Comparison of ENCODE assay signal across 16 mouse cellular contexts in genomic region chr12:31294526-31294925, GRCm38 (mm10). TPM values are rescaled to one million over a fixed set of nuclear protein-coding genes. Genes with fewer than 3 reads are reported as not detected.
DNase-seq lines count a peak whose midpoint lies in the region; ATAC-seq and TF ChIP-seq lines count a peak whose summit lies in the region.
"Had no signal": no experiment of that assay in that cellular context is flagged by ENCODE, and none has a peak within 500 bp of the region (broad histone marks: within the 10 kb centered on the region; RNA-seq: fewer than 3 reads in every experiment).

No protein-coding gene starts in this region.

- no peak overlapping the region for H3K4me3 ChIP-seq in embryonic facial prominence, embryonic 15.5 days (replicated peaks)
- H3K4me3 ChIP-seq in embryonic facial prominence, embryonic 10.5 days = no peak overlapping the region
- no peak overlapping the region for H3K4me3 ChIP-seq in liver, embryonic 14.5 days (ENCODE audit: insufficient read depth in 1 of 2, low read depth in 2 of 2, low read length in 2 of 2)
- no peak overlapping the region for H3K4me3 ChIP-seq in stomach, postnatal 0 days (ENCODE audit: low read depth, low read length)
- H3K4me3 ChIP-seq: erythroblast, embryonic 14.5 days; layer of hippocampus, adult 2 months; neural tube, embryonic 12.5 days had no signal

- DNase-seq in embryonic facial prominence, embryonic 10.5 days (ENCODE audit: low spot score) = no peak
- DNase-seq in retina, postnatal 1 day = peak; percentile 19
- no peak for DNase-seq in retina, embryonic 14.5 days (ENCODE audit: low spot score)
- DNase-seq in liver, embryonic 14.5 days (ENCODE audit: low read depth in 3 of 3, low spot score in 3 of 3) = no peak
- peak; percentile 74 for DNase-seq in stomach, postnatal 0 days (ENCODE audit: low spot score)
- no peak for DNase-seq in left cerebral cortex, adult 18-20 months (ENCODE audit: low spot score in 2 of 2)
- no peak for DNase-seq in left cerebral cortex, postnatal 25 days (ENCODE audit: low spot score in 2 of 2)
- DNase-seq: cerebellum, adult 9-11 months; gastrocnemius, postnatal 14 days had no signal

- peak; percentile 12; the same call in 1 of the 2 replicates for ATAC-seq in embryonic facial prominence, embryonic 15.5 days (ENCODE audit: insufficient number of reproducible peaks, low FRiP score, low TSS enrichment, low read depth)
- peak; percentile 45; the same call in 1 of the 2 replicates for ATAC-seq in liver, embryonic 14.5 days (ENCODE audit: insufficient read depth)
- ATAC-seq in stomach, postnatal 0 days (ENCODE audit: low FRiP score, low TSS enrichment) = peak; percentile 93

- H3K4me1 ChIP-seq in embryonic facial prominence, embryonic 15.5 days = peaks cover 30% of the 10 kb centered on the region
- peaks cover 30% of the 10 kb centered on the region for H3K4me1 ChIP-seq in embryonic facial prominence, embryonic 10.5 days
- H3K4me1 ChIP-seq in liver, embryonic 14.5 days (replicated peaks; ENCODE audit: control insufficient read depth in 2 of 2, insufficient read depth in 2 of 2, low read length in 1 of 2) = peaks cover 0 to 2% of the 10 kb centered on the region in 2 experiments; a peak in 1 of 4 replicates
- peaks cover 9% of the 10 kb centered on the region for H3K4me1 ChIP-seq in stomach, postnatal 0 days (replicated peaks; ENCODE audit: control insufficient read depth, insufficient read depth)
- H3K4me1 ChIP-seq: neural tube, embryonic 12.5 days had no signal

- no peaks in the 10 kb centered on the region for H3K9me3 ChIP-seq in embryonic facial prominence, embryonic 15.5 days (replicated peaks)
- H3K9me3 ChIP-seq in embryonic facial prominence, embryonic 10.5 days = no peaks in the 10 kb centered on the region
- H3K9me3 ChIP-seq in liver, embryonic 14.5 days (ENCODE audit: control insufficient read depth, low read length) = no peaks in the 10 kb centered on the region
- no peaks in the 10 kb centered on the region for H3K9me3 ChIP-seq in stomach, postnatal 0 days (ENCODE audit: control insufficient read depth, low read length)
- H3K9me3 ChIP-seq: neural tube, embryonic 12.5 days had no signal

- H3K27me3 ChIP-seq in embryonic facial prominence, embryonic 15.5 days = no peaks in the 10 kb centered on the region
- H3K27me3 ChIP-seq in embryonic facial prominence, embryonic 10.5 days (replicated peaks; ENCODE audit: low read depth, poor library complexity, severe bottlenecking) = no peaks in the 10 kb centered on the region
- no peaks in the 10 kb centered on the region for H3K27me3 ChIP-seq in liver, embryonic 14.5 days (ENCODE audit: control insufficient read depth, insufficient read depth, low read length)
- H3K27me3 ChIP-seq in stomach, postnatal 0 days (ENCODE audit: control insufficient read depth, insufficient read depth, low read length) = no peaks in the 10 kb centered on the region
- H3K27me3 ChIP-seq: neural tube, embryonic 12.5 days had no signal

- WGBS in embryonic facial prominence, embryonic 15.5 days = 38% methylated on average over 10 of the region's 10 CpGs
- WGBS in embryonic facial prominence, embryonic 10.5 days = 69% methylated on average over 10 of the region's 10 CpGs
- 58% methylated on average over 10 of the region's 10 CpGs for WGBS in liver, embryonic 14.5 days (ENCODE audit: insufficient replicate concordance)
- WGBS in stomach, postnatal 0 days = 23% methylated on average over 10 of the region's 10 CpGs

- intact Hi-C loops in left cerebral cortex, postnatal 25 days (cut with DNase I) = no loop called here

- H3K4me2 ChIP-seq in embryonic facial prominence, embryonic 15.5 days (replicated peaks) = no peak overlapping the region
- no peak overlapping the region for H3K4me2 ChIP-seq in liver, embryonic 14.5 days (ENCODE audit: low read depth)
- no peak overlapping the region for H3K4me2 ChIP-seq in stomach, postnatal 0 days (replicated peaks; ENCODE audit: low read depth)
- H3K4me2 ChIP-seq: neural tube, embryonic 12.5 days had no signal

- 0 out of 2 replicates have a peak overlapping the region, but pooled peaks have one; percentile 8 for H3K27ac ChIP-seq in embryonic facial prominence, embryonic 15.5 days (replicated peaks)
- H3K27ac ChIP-seq in embryonic facial prominence, embryonic 10.5 days (replicated peaks) = no peak overlapping the region
- no peak overlapping the region for H3K27ac ChIP-seq in liver, embryonic 14.5 days
- peak overlapping the region; percentile 70 for H3K27ac ChIP-seq in stomach, postnatal 0 days (replicated peaks)
- H3K27ac ChIP-seq: layer of hippocampus, adult 2 months; neural tube, embryonic 12.5 days had no signal

- no peak for TF ChIP-seq EP300 in liver, embryonic 14.5 days (IDR thresholded peaks at IDR 0.05; ENCODE audit: low read depth)
- TF ChIP-seq EP300 in stomach, postnatal 0 days (optimal IDR thresholded peaks at IDR 0.05) = no peak

- TF ChIP-seq CTCF in liver, embryonic 14.5 days (IDR thresholded peaks at IDR 0.05; ENCODE audit: low read depth) = no peak
- TF ChIP-seq CTCF in stomach, postnatal 0 days (IDR thresholded peaks at IDR 0.05; ENCODE audit: low read depth) = no peak

- peaks cover 41% of the 10 kb centered on the region for H3K36me3 ChIP-seq in embryonic facial prominence, embryonic 15.5 days
- H3K36me3 ChIP-seq in embryonic facial prominence, embryonic 10.5 days (replicated peaks) = peaks cover 59% of the 10 kb centered on the region
- H3K36me3 ChIP-seq in liver, embryonic 14.5 days (replicated peaks; ENCODE audit: control insufficient read depth, insufficient read depth, low read depth) = no peaks in the 10 kb centered on the region
- peaks cover 20% of the 10 kb centered on the region for H3K36me3 ChIP-seq in stomach, postnatal 0 days (ENCODE audit: control insufficient read depth, insufficient read depth, low read length)
- H3K36me3 ChIP-seq: neural tube, embryonic 12.5 days had no signal

- no peak overlapping the region for H3K9ac ChIP-seq in embryonic facial prominence, embryonic 15.5 days
- H3K9ac ChIP-seq in liver, embryonic 14.5 days (replicated peaks) = no peak overlapping the region
- H3K9ac ChIP-seq in stomach, postnatal 0 days (ENCODE audit: low read length) = peak overlapping the region; percentile 41; the same call in 1 of the 2 replicates
- H3K9ac ChIP-seq: neural tube, embryonic 12.5 days had no signal

RNA-seq across cellular contexts. Expression of gene Lamb1, which starts 29.5 kb away (rescaled TPM):
- polyA plus RNA-seq in embryonic facial prominence, embryonic 15.5 days (2015; fragmentation: Nextera tagmentation; extraction: Ambion mirVana) = 68.5 and 70.9 TPM in 2 replicates
- polyA plus RNA-seq in embryonic facial prominence, embryonic 10.5 days (2016; fragmentation: Nextera tagmentation; extraction: Ambion mirVana) = 37.2 and 42.5 TPM in 2 replicates
- 1.7 and 2.6 TPM in 2 replicates for polyA plus RNA-seq in liver, embryonic 14.5 days (2012; rRNA removed)
- polyA plus RNA-seq in liver, embryonic 14.5 days (2014; fragmentation: Nextera tagmentation; extraction: Ambion mirVana) = 1.9 and 2.3 TPM in 2 replicates
- polyA plus RNA-seq in stomach, postnatal 0 days (2015; fragmentation: Nextera tagmentation; extraction: Ambion mirVana) = 30.6 and 31.7 TPM in 2 replicates
- total RNA-seq in left cerebral cortex, adult 18-20 months (2021) = 10 to 100 TPM; 16.4 to 17.3 TPM
- total RNA-seq in left cerebral cortex, postnatal 25 days (2021) = 10 to 100 TPM; 17.4 to 18.8 TPM

RNA-seq across cellular contexts. Expression of gene Gm6993, which starts 54.0 kb away (rescaled TPM):
- polyA plus RNA-seq in embryonic facial prominence, embryonic 15.5 days (2015; fragmentation: Nextera tagmentation; extraction: Ambion mirVana) = not detected in 2 replicates
- polyA plus RNA-seq in embryonic facial prominence, embryonic 10.5 days (2016; fragmentation: Nextera tagmentation; extraction: Ambion mirVana) = not detected in 2 replicates
- polyA plus RNA-seq in liver, embryonic 14.5 days (2012; rRNA removed) = not detected in 2 replicates
- not detected in 2 replicates for polyA plus RNA-seq in liver, embryonic 14.5 days (2014; fragmentation: Nextera tagmentation; extraction: Ambion mirVana)
- not detected in 2 replicates for polyA plus RNA-seq in stomach, postnatal 0 days (2015; fragmentation: Nextera tagmentation; extraction: Ambion mirVana)
- not detected for total RNA-seq in left cerebral cortex, adult 18-20 months (2021)
- not detected for total RNA-seq in left cerebral cortex, postnatal 25 days (2021)
- total RNA-seq: adrenal gland, postnatal 36 days; gastrocnemius, postnatal 14 days; layer of hippocampus, adult 2 months; megakaryocyte progenitor cell, adult 5-6 weeks had no signal
- polyA plus RNA-seq: erythroblast, embryonic 14.5 days; neural tube, embryonic 12.5 days; spleen, adult 2 months had no signal

RNA-seq across cellular contexts. Expression of gene Dld, which starts 56.7 kb away (rescaled TPM):
- polyA plus RNA-seq in embryonic facial prominence, embryonic 15.5 days (2015; fragmentation: Nextera tagmentation; extraction: Ambion mirVana) = 112 TPM in 2 replicates
- polyA plus RNA-seq in embryonic facial prominence, embryonic 10.5 days (2016; fragmentation: Nextera tagmentation; extraction: Ambion mirVana) = 145 and 147 TPM in 2 replicates
- polyA plus RNA-seq in liver, embryonic 14.5 days (2012; rRNA removed) = 19.0 and 37.8 TPM in 2 replicates
- 81.9 and 83.4 TPM in 2 replicates for polyA plus RNA-seq in liver, embryonic 14.5 days (2014; fragmentation: Nextera tagmentation; extraction: Ambion mirVana)
- 108 and 112 TPM in 2 replicates for polyA plus RNA-seq in stomach, postnatal 0 days (2015; fragmentation: Nextera tagmentation; extraction: Ambion mirVana)
- 100 to 1,000 TPM; 106 to 108 TPM for total RNA-seq in left cerebral cortex, adult 18-20 months (2021)
- 100 to 1,000 TPM; 103 to 111 TPM for total RNA-seq in left cerebral cortex, postnatal 25 days (2021)

Comparison
In these comparisons a context has a peak if more than half of its experiments do, and no peak if none do; other contexts are left out.
1. H3K27ac ChIP-seq: peak in embryonic facial prominence, embryonic 15.5 days (single experiment) and stomach, postnatal 0 days (single experiment); none in embryonic facial prominence, embryonic 10.5 days (single experiment) and liver, embryonic 14.5 days (single experiment).
2. DNase-seq: peak in retina, postnatal 1 day (single experiment) and stomach, postnatal 0 days (single experiment); none in embryonic facial prominence, embryonic 10.5 days (single experiment), retina, embryonic 14.5 days (single experiment), liver, embryonic 14.5 days (0 of 3), left cerebral cortex, adult 18-20 months (0 of 2) and left cerebral cortex, postnatal 25 days (0 of 2).
3. ATAC-seq: peak in every context shown above with its lines; median percentile 93 in stomach, postnatal 0 days; 45 in liver, embryonic 14.5 days; 12 in embryonic facial prominence, embryonic 15.5 days.